ENCODE assay signal across 21 mouse cellular contexts in the genomic region with DNA sequence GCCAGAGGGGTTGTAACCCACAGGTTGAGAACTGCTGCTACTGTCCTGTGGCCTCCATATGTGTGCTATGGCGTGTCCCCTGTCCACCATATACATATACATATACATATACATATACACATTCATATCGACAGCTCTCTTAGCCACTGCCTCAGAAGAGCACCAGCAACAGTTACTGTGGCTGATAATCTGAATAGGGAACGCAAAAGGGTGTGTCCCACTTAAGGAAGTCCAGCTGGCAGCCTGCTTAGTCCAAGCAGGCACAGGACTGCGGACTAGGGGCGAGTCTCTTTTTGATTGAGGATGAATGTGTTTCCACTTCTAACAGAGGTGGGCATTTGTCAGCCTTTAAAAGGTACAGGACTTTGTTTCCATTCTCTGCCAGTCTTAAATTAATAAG. TPM values are rescaled to one million over a fixed set of nuclear protein-coding genes. Genes with fewer than 3 reads are reported as not detected.
DNase-seq lines count a peak whose midpoint lies in the region; ATAC-seq and TF ChIP-seq lines count a peak whose summit lies in the region.
"Had no signal": no experiment of that assay in that cellular context is flagged by ENCODE, and none has a peak within 500 bp of the region (broad histone marks: within the 10 kb centered on the region; RNA-seq: fewer than 3 reads in every experiment).

No protein-coding gene starts in this region.

- peak; percentile 61 for ATAC-seq in liver, embryonic 11.5 days (replicated peaks; ENCODE audit: low FRiP score)
- no peak for ATAC-seq in liver, postnatal 0 days
- ATAC-seq in forebrain, embryonic 12.5 days (ENCODE audit: low FRiP score), result no peak
- ATAC-seq: inflammation-experienced regulatory T-cells, adult 6 months had no signal

- peaks cover 35 to 44% of the 10 kb centered on the region in 2 experiments for H3K4me1 ChIP-seq in MEL (ENCODE audit: control insufficient read depth in 1 of 2, insufficient read depth in 2 of 2, low read length in 2 of 2)
- H3K4me1 ChIP-seq in liver, embryonic 11.5 days (replicated peaks; ENCODE audit: control insufficient read depth, insufficient read depth, low read length), result peaks cover 37% of the 10 kb centered on the region
- H3K4me1 ChIP-seq in liver, postnatal 0 days (ENCODE audit: insufficient read depth), result peaks cover 24% of the 10 kb centered on the region
- H3K4me1 ChIP-seq in forebrain, embryonic 12.5 days, result peaks cover 21% of the 10 kb centered on the region

- H3K79me2 ChIP-seq in MEL (ENCODE audit: control insufficient read depth, insufficient read depth, low read length, poor library complexity), result no peaks in the 10 kb centered on the region

- peak overlapping the region; percentile 49 for H3K9ac ChIP-seq in MEL (ENCODE audit: control insufficient read depth, low read depth, low read length, poor library complexity, severe bottlenecking)
- peak overlapping the region; percentile 6; the same call in 1 of the 2 replicates for H3K9ac ChIP-seq in liver, embryonic 11.5 days (ENCODE audit: low read depth, low read length)
- H3K9ac ChIP-seq in liver, postnatal 0 days (replicated peaks), result 0 out of 2 replicates have a peak overlapping the region, but pooled peaks have one; percentile 23
- H3K9ac ChIP-seq in forebrain, embryonic 12.5 days, result no peak overlapping the region
- H3K9ac ChIP-seq: hindbrain, embryonic 14.5 days; limb, embryonic 13.5 days; lung, embryonic 14.5 days had no signal

- H3K27me3 ChIP-seq in MEL (ENCODE audit: control insufficient read depth in 1 of 2, insufficient read depth in 2 of 2, low read length in 2 of 2), result no peaks in the 10 kb centered on the region
- no peaks in the 10 kb centered on the region for H3K27me3 ChIP-seq in liver, embryonic 11.5 days (replicated peaks; ENCODE audit: control insufficient read depth, insufficient read depth, low read length)
- no peaks in the 10 kb centered on the region for H3K27me3 ChIP-seq in liver, postnatal 0 days (ENCODE audit: insufficient read depth, low read length)
- H3K27me3 ChIP-seq in forebrain, embryonic 12.5 days, result 0 out of 2 replicates have a peak, but pooled peaks cover 10% of the 10 kb centered on the region
- H3K27me3 ChIP-seq: limb, embryonic 13.5 days had no signal

- H3K9me3 ChIP-seq in MEL (replicated peaks; ENCODE audit: insufficient read depth, low read length), result no peaks in the 10 kb centered on the region
- no peaks in the 10 kb centered on the region for H3K9me3 ChIP-seq in liver, embryonic 11.5 days (ENCODE audit: control insufficient read depth, low read length)
- no peaks in the 10 kb centered on the region for H3K9me3 ChIP-seq in liver, postnatal 0 days (ENCODE audit: low read length)
- H3K9me3 ChIP-seq in forebrain, embryonic 12.5 days, result no peaks in the 10 kb centered on the region
- H3K9me3 ChIP-seq: embryonic facial prominence, embryonic 10.5 days; limb, embryonic 13.5 days had no signal

- peak overlapping the region; percentile 98 for H3K27ac ChIP-seq in MEL (ENCODE audit: control insufficient read depth, low read depth, low read length)
- H3K27ac ChIP-seq in liver, embryonic 11.5 days (ENCODE audit: low read depth, low read length), result peak overlapping the region; percentile 76
- H3K27ac ChIP-seq in liver, postnatal 0 days (ENCODE audit: low read depth), result peak overlapping the region; percentile 70
- H3K27ac ChIP-seq in forebrain, embryonic 12.5 days, result no peak overlapping the region
- H3K27ac ChIP-seq: embryonic facial prominence, embryonic 10.5 days; hindbrain, embryonic 14.5 days; limb, embryonic 13.5 days had no signal

- TF ChIP-seq CTCF in MEL (IDR thresholded peaks at IDR 0.05 in 2 of 3, conservative IDR thresholded peaks at IDR 0.05 in 1 of 3; ENCODE audit: control insufficient read depth in 1 of 3, insufficient read depth in 1 of 3, low read depth in 2 of 3, low read length in 3 of 3, poor library complexity in 1 of 3, severe bottlenecking in 1 of 3), result no peak
- TF ChIP-seq CTCF in liver, postnatal 0 days (IDR thresholded peaks at IDR 0.05; ENCODE audit: low read depth), result no peak

- TF ChIP-seq EP300 in MEL (IDR thresholded peaks at IDR 0.05; ENCODE audit: low read depth in 1 of 2, low read length in 2 of 2), result peak; percentile 57 to 69; a peak in 3 of 4 replicates
- TF ChIP-seq EP300 in liver, postnatal 0 days (IDR thresholded peaks at IDR 0.05; ENCODE audit: low read depth), result peak; percentile 35; the same call in 1 of the 2 replicates

- peak; percentile 45 for DNase-seq in gastrocnemius, adult 18-20 months (ENCODE audit: low spot score)
- DNase-seq in gastrocnemius, postnatal 36 days, result no peak
- DNase-seq in MEL (ENCODE audit: low read depth, low spot score), result peak; percentile 73
- no peak for DNase-seq in liver, embryonic 11.5 days (ENCODE audit: low spot score)
- DNase-seq in liver, postnatal 0 days, result no peak
- DNase-seq in layer of hippocampus, postnatal 25 days (ENCODE audit: extremely low spot score in 1 of 2, low spot score in 1 of 2), result no peak
- DNase-seq: cerebellum, adult 9-11 months; gastrocnemius, postnatal 14 days; heart, postnatal 4 days; kidney, adult 9 months; kidney, postnatal 14 days; lung, embryonic 14.5 days; lung, postnatal 4 days; right cerebral cortex, adult 18-20 months; thymus, adult 18-20 months; thymus, postnatal 36 days had no signal

- H3K36me3 ChIP-seq in MEL (ENCODE audit: control insufficient read depth in 1 of 2, insufficient read depth in 2 of 2, low read length in 2 of 2), result peaks cover 1 to 46% of the 10 kb centered on the region in 2 experiments
- H3K36me3 ChIP-seq in liver, embryonic 11.5 days (ENCODE audit: control insufficient read depth, insufficient read depth, low read length), result no peaks in the 10 kb centered on the region
- H3K36me3 ChIP-seq in liver, postnatal 0 days (replicated peaks; ENCODE audit: insufficient read depth, low read length), result peaks cover 66% of the 10 kb centered on the region
- H3K36me3 ChIP-seq in forebrain, embryonic 12.5 days (replicated peaks), result no peaks in the 10 kb centered on the region
- H3K36me3 ChIP-seq: embryonic facial prominence, embryonic 10.5 days; limb, embryonic 13.5 days had no signal

- TF ChIP-seq POLR2A in MEL (IDR thresholded peaks at IDR 0.05; ENCODE audit: control insufficient read depth in 1 of 2, insufficient read depth in 1 of 2, low read depth in 1 of 2, low read length in 2 of 2, poor library complexity in 1 of 2), result no peak; a peak in 1 of 4 replicates

- peak overlapping the region in 1 of 2 experiments; percentile 36; a peak in 2 of 4 replicates for H3K4me3 ChIP-seq in MEL (ENCODE audit: control insufficient read depth in 1 of 2, insufficient read depth in 1 of 2, low read depth in 2 of 2, low read length in 2 of 2)
- no peak overlapping the region for H3K4me3 ChIP-seq in liver, embryonic 11.5 days (ENCODE audit: low read depth, low read length)
- no peak overlapping the region for H3K4me3 ChIP-seq in liver, postnatal 0 days (ENCODE audit: low read depth, low read length)
- no peak overlapping the region for H3K4me3 ChIP-seq in forebrain, embryonic 12.5 days (replicated peaks)
- H3K4me3 ChIP-seq: embryonic facial prominence, embryonic 10.5 days; limb, embryonic 13.5 days had no signal

- TF ChIP-seq RAD21 in MEL (IDR thresholded peaks at IDR 0.05; ENCODE audit: low read depth, low read length), result no peak

- WGBS in liver, embryonic 11.5 days, result 50% methylated on average over 5 of the region's 5 CpGs
- 46% methylated on average over 5 of the region's 5 CpGs for WGBS in liver, postnatal 0 days (ENCODE audit: insufficient replicate concordance)
- WGBS in forebrain, embryonic 12.5 days, result 89% methylated on average over 5 of the region's 5 CpGs

- H3K4me2 ChIP-seq in liver, embryonic 11.5 days, result peak overlapping the region; percentile 49
- H3K4me2 ChIP-seq in liver, postnatal 0 days (ENCODE audit: low read depth, low read length), result 0 out of 2 replicates have a peak overlapping the region, but pooled peaks have one; percentile 1
- no peak overlapping the region for H3K4me2 ChIP-seq in forebrain, embryonic 12.5 days
- H3K4me2 ChIP-seq: hindbrain, embryonic 14.5 days; limb, embryonic 13.5 days; lung, embryonic 14.5 days had no signal

- intact Hi-C loops in gastrocnemius, postnatal 36 days (cut with DNase I), result no loop called here

TF ChIP-seq in MEL, 35 proteins besides CTCF, POLR2A, EP300 and RAD21 (continues in another document):
- TF ChIP-seq MAZ (IDR thresholded peaks at IDR 0.05; ENCODE audit: low read depth, low read length) (no peak), POLR2AphosphoS2 (IDR thresholded peaks at IDR 0.05; ENCODE audit: low read length) (no peak), MYC (IDR thresholded peaks at IDR 0.05; ENCODE audit: low read depth, low read length) (no peak), MEF2A (IDR thresholded peaks at IDR 0.05; ENCODE audit: extremely low read depth, insufficient replicate concordance, low read depth, low read length, poor library complexity, severe bottlenecking) (no peak), TBP (IDR thresholded peaks at IDR 0.05; ENCODE audit: low read depth, low read length) (peak; percentile 42; the same call in 1 of the 2 replicates), CHD2 (IDR thresholded peaks at IDR 0.05; ENCODE audit: low read length) (no peak), ZC3H11A (IDR thresholded peaks at IDR 0.05; ENCODE audit: low read depth, low read length) (no peak), USF2 (IDR thresholded peaks at IDR 0.05; ENCODE audit: borderline replicate concordance in 1 of 2, insufficient read depth in 1 of 2, low read depth in 1 of 2, low read length in 2 of 2) (no peak)

RNA-seq across cellular contexts. Expression of a gene that starts 22.0 kb away (rescaled TPM):
- 10 to 100 TPM; 81.4 to 99.0 TPM for total RNA-seq in gastrocnemius, adult 18-20 months (2021)
- total RNA-seq in gastrocnemius, postnatal 36 days (2021), result 10 to 100 TPM; 66.8 to 73.0 TPM
- total RNA-seq in MEL (2012; rRNA removed), result 10.5 and 10.9 TPM in 2 replicates
- polyA plus RNA-seq in MEL (2012; ENCODE audit: insufficient read depth in 1 of 2, insufficient read length in 2 of 2, low read depth in 1 of 2, low replicate concordance in 2 of 2, missing spikeins in 1 of 2), result 10 to 100 TPM in 1 of 2 experiments, not detected in 1; 17.0 TPM
- 18.7 and 21.8 TPM in 2 replicates for polyA plus RNA-seq in liver, embryonic 11.5 days (2014; fragmentation: Nextera tagmentation; extraction: Ambion mirVana)
- polyA plus RNA-seq in liver, postnatal 0 days (2015; fragmentation: Nextera tagmentation; extraction: Ambion mirVana), result 41.0 and 42.0 TPM in 2 replicates
- total RNA-seq in layer of hippocampus, postnatal 25 days (2021), result 10 to 100 TPM; 14.2 to 14.6 TPM
- 2.5 and 3.3 TPM in 2 replicates for polyA plus RNA-seq in forebrain, embryonic 12.5 days (2016; fragmentation: Nextera tagmentation; extraction: Ambion mirVana)

RNA-seq across cellular contexts. Expression of a gene that starts 29.3 kb away (rescaled TPM):
- under 1 TPM in 1 of 2 experiments, not detected in 1; 0.05 TPM for total RNA-seq in gastrocnemius, adult 18-20 months (2021)
- under 1 TPM in 1 of 2 experiments, not detected in 1; 0.74 TPM for total RNA-seq in gastrocnemius, postnatal 36 days (2021)
- 84.4 and 102 TPM in 2 replicates for total RNA-seq in MEL (2012; rRNA removed)
- polyA plus RNA-seq in MEL (2012; ENCODE audit: insufficient read depth in 1 of 2, insufficient read length in 2 of 2, low read depth in 1 of 2, low replicate concordance in 2 of 2, missing spikeins in 1 of 2), result 100 to 1,000 TPM; 107 to 214 TPM
- 77.2 and 84.4 TPM in 2 replicates for polyA plus RNA-seq in liver, embryonic 11.5 days (2014; fragmentation: Nextera tagmentation; extraction: Ambion mirVana)
- polyA plus RNA-seq in liver, postnatal 0 days (2015; fragmentation: Nextera tagmentation; extraction: Ambion mirVana), result 10.5 and 12.2 TPM in 2 replicates
- total RNA-seq in layer of hippocampus, postnatal 25 days (2021), result 1 to 10 TPM; 1.0 to 1.1 TPM
- 44.5 and 46.3 TPM in 2 replicates for polyA plus RNA-seq in forebrain, embryonic 12.5 days (2016; fragmentation: Nextera tagmentation; extraction: Ambion mirVana)

Comparison
In these comparisons a context has a peak if more than half of its experiments do, and no peak if none do; other contexts are left out.
1. DNase-seq: peak in gastrocnemius, adult 18-20 months (single experiment) and MEL (single experiment); none in gastrocnemius, postnatal 36 days (0 of 2), liver, embryonic 11.5 days (single experiment), liver, postnatal 0 days (single experiment) and layer of hippocampus, postnatal 25 days (0 of 2).
2. RNA of a gene that starts 29.3 kb away (total RNA-seq): 84.4 to 102 TPM in MEL; 1.0 to 1.1 TPM in layer of hippocampus, postnatal 25 days, 0.74 TPM in gastrocnemius, postnatal 36 days and 0.05 TPM in gastrocnemius, adult 18-20 months; every median in the first group is over 10 times any median in the second.